Mouse (Mus musculus) brain, embryonic 14.5 days (tissue): ENCODE measurements around the gene Pgpep1l.

Source experiments
- CTCF ChIP-seq: fragments of 200-500 bp; IDR thresholded peaks from 2 replicates; pipeline ENCODE4 v1.5.1; 2012; ENCODE audit warnings: inconsistent platforms, mild to moderate bottlenecking, moderate library complexity, borderline replicate concordance; ENCODE audit not compliant: insufficient read depth, insufficient read length; ENCODE audit errors: extremely low read depth
- POLR2A ChIP-seq: fragments of 200-500 bp; IDR thresholded peaks from 2 replicates; pipeline ENCODE4 v1.6.1; 2012; ENCODE audit warnings: mild to moderate bottlenecking, inconsistent platforms, borderline replicate concordance; ENCODE audit not compliant: poor library complexity, insufficient read depth, insufficient read length, severe bottlenecking; ENCODE audit errors: extremely low read depth

GRCm38 (mm10) chr7:68250902-68251301, 13.1 kb downstream of the Pgpep1l start:
- TF ChIP-seq CTCF (no peak), POLR2A (no peak)
